Mouse (Mus musculus): ENCODE measurements around the gene B3glct.

DNA sequence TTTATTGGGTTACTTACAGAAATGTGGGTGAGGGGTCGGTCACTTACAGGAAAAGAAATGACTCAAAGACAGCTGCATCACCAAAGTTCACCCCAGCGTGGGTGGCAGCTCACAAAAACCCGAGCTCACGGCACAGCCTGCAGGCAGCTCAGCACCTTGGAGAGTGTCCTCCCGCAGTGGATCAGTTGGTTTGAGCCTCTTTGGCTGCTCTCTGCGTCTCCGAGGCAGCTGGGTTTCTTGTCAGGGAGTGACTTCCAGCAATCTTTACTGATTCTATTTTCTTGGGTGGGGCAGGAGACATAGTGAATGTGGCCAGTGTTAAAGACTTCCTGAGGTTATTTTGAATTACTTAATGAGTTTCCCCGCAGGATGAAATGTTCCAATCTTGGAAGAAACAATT lies 112.1 kb downstream of the B3glct start:
- TF ChIP-seq GATA1 (IDR thresholded peaks at IDR 0.05; ENCODE audit: low read length) (no peak), TAL1 (IDR thresholded peaks at IDR 0.05; ENCODE audit: low read length) (no peak)
